Mouse (Mus musculus): ENCODE measurements around the gene AU022252.

Gene AU022252

GRCm38 (mm10) chr4:119183525-119183924 is 49.0 kb downstream of the AU022252 start:
- no peak for DNase-seq

GRCm38 (mm10) chr4:119181456-119181855 is 51.1 kb downstream of the AU022252 start:
- no peak for DNase-seq

GRCm38 (mm10) chr4:119180133-119180707 is 52.3 kb downstream of the AU022252 start:
- DNase-seq, result no peak

GRCm38 (mm10) chr4:119178331-119178730 is 54.2 kb downstream of the AU022252 start:
- DNase-seq, result peak; percentile 29

- no peak for DNase-seq
Observed at GRCm38 (mm10) chr4:119177702-119178101, 54.8 kb downstream of the AU022252 start.

GRCm38 (mm10) chr4:119173851-119174453 is 58.6 kb downstream of the AU022252 start, which contains the start of gene Zfp691:
Zfp691 (minus strand) TSS chr4:119174195.
- DNase-seq, result peak; percentile 97

GRCm38 (mm10) chr4:119172919-119173650 is 59.4 kb downstream of the AU022252 start:
- no peak for DNase-seq

GRCm38 (mm10) chr4:119167663-119168062 is 64.8 kb downstream of the AU022252 start:
- DNase-seq, result peak; percentile 76

- no peak for DNase-seq
Observed at GRCm38 (mm10) chr4:119167068-119167467, 65.4 kb downstream of the AU022252 start.

- DNase-seq, result no peak
Observed at GRCm38 (mm10) chr4:119165916-119166315, 66.6 kb downstream of the AU022252 start.

- no peak for DNase-seq
Observed at GRCm38 (mm10) chr4:119162990-119163389, 69.5 kb downstream of the AU022252 start.

- no peak for DNase-seq
Observed at GRCm38 (mm10) chr4:119161358-119161757, 71.2 kb downstream of the AU022252 start.

GRCm38 (mm10) chr4:119157891-119158290 is 74.6 kb downstream of the AU022252 start:
- DNase-seq, result no peak

GRCm38 (mm10) chr4:119157186-119157585 is 75.3 kb downstream of the AU022252 start:
- peak; percentile 43 for DNase-seq

Data from kidney, adult 11 months (tissue).